Mouse (Mus musculus) cerebellum, adult 9-10 months (tissue): ENCODE measurements around the gene Ddias.

Source experiments
- DNase-seq: peaks from one replicate; pipeline ENCODE4 v3.0.0; 2022

Gene Ddias

GRCm38 (mm10) chr7:92848246-92848645 is 25.8 kb downstream of the Ddias start:
- DNase-seq, result no peak

GRCm38 (mm10) chr7:92842254-92842653 is 31.8 kb downstream of the Ddias start:
- no peak for DNase-seq

GRCm38 (mm10) chr7:92837907-92838306 is 36.1 kb downstream of the Ddias start:
- no peak for DNase-seq

GRCm38 (mm10) chr7:92837226-92837625 is 36.8 kb downstream of the Ddias start:
- DNase-seq, result no peak

- DNase-seq, result no peak
Measured at GRCm38 (mm10) chr7:92836447-92836846, 37.6 kb downstream of the Ddias start.

- DNase-seq, result no peak
Measured at GRCm38 (mm10) chr7:92834391-92834790, 39.7 kb downstream of the Ddias start.

GRCm38 (mm10) chr7:92832395-92832794 is 41.7 kb downstream of the Ddias start:
- DNase-seq, result no peak

- peak; percentile 67 for DNase-seq
Measured at GRCm38 (mm10) chr7:92827981-92828380, 46.1 kb downstream of the Ddias start.

GRCm38 (mm10) chr7:92826248-92826647 is 47.8 kb downstream of the Ddias start:
- DNase-seq, result no peak

- no peak for DNase-seq
Measured at GRCm38 (mm10) chr7:92822409-92823101, 51.5 kb downstream of the Ddias start.

GRCm38 (mm10) chr7:92821871-92822270 is 52.2 kb downstream of the Ddias start:
- no peak for DNase-seq

- DNase-seq, result no peak
Measured at GRCm38 (mm10) chr7:92820941-92821465, 53.0 kb downstream of the Ddias start.

GRCm38 (mm10) chr7:92820410-92820809 is 53.6 kb downstream of the Ddias start:
- no peak for DNase-seq

- no peak for DNase-seq
Measured at GRCm38 (mm10) chr7:92819656-92820055, 54.4 kb downstream of the Ddias start.

GRCm38 (mm10) chr7:92817886-92818285 is 56.2 kb downstream of the Ddias start:
- DNase-seq, result no peak

GRCm38 (mm10) chr7:92817242-92817641 is 56.8 kb downstream of the Ddias start:
- DNase-seq, result no peak

- DNase-seq, result no peak
Measured at GRCm38 (mm10) chr7:92811667-92812279, 62.3 kb downstream of the Ddias start.
